ENCODE assay signal across 15 mouse cellular contexts in genomic region chr4:117392391-117392790, GRCm38 (mm10).
DNase-seq lines count a peak whose midpoint lies in the region; ATAC-seq and TF ChIP-seq lines count a peak whose summit lies in the region.
"Had no signal": no experiment of that assay in that cellular context is flagged by ENCODE, and none has a peak within 500 bp of the region (broad histone marks: within the 10 kb centered on the region; RNA-seq: fewer than 3 reads in every experiment).

No protein-coding gene starts in this region.

- peak overlapping the region; percentile 70 for H3K27ac ChIP-seq in heart, embryonic 10.5 days
- H3K27ac ChIP-seq in heart, adult 2 months = no peak overlapping the region
- no peak overlapping the region for H3K27ac ChIP-seq in lung, embryonic 15.5 days
- peak overlapping the region; percentile 61; the same call in 1 of the 2 replicates for H3K27ac ChIP-seq in limb, embryonic 13.5 days
- H3K27ac ChIP-seq in neural tube, embryonic 12.5 days = no peak overlapping the region
- H3K27ac ChIP-seq: stomach, embryonic 15.5 days had no signal

- H3K9me3 ChIP-seq in heart, embryonic 10.5 days = no peaks in the 10 kb centered on the region
- no peaks in the 10 kb centered on the region for H3K9me3 ChIP-seq in lung, embryonic 15.5 days
- H3K9me3 ChIP-seq in limb, embryonic 13.5 days = no peaks in the 10 kb centered on the region
- H3K9me3 ChIP-seq in neural tube, embryonic 12.5 days = no peaks in the 10 kb centered on the region
- H3K9me3 ChIP-seq: stomach, embryonic 15.5 days had no signal

- H3K4me3 ChIP-seq in heart, embryonic 10.5 days = peak overlapping the region; percentile 48
- H3K4me3 ChIP-seq in heart, adult 2 months = no peak overlapping the region
- H3K4me3 ChIP-seq in lung, embryonic 15.5 days = no peak overlapping the region
- no peak overlapping the region for H3K4me3 ChIP-seq in lung, adult 2 months (replicated peaks; ENCODE audit: extremely low read depth, low read depth, low read length)
- H3K4me3 ChIP-seq in limb, embryonic 13.5 days = no peak overlapping the region
- H3K4me3 ChIP-seq in neural tube, embryonic 12.5 days = no peak overlapping the region
- H3K4me3 ChIP-seq: stomach, embryonic 15.5 days had no signal

- ATAC-seq in lung, embryonic 15.5 days (ENCODE audit: borderline replicate concordance, extremely low read depth, low FRiP score, low TSS enrichment) = no peak
- ATAC-seq in limb, embryonic 13.5 days (ENCODE audit: low FRiP score, low read depth) = no peak
- ATAC-seq in neural tube, embryonic 12.5 days (ENCODE audit: low FRiP score, low read depth) = no peak
- ATAC-seq in monocyte, adult 5-6 weeks (replicated peaks; ENCODE audit: insufficient number of reproducible peaks, low FRiP score, low TSS enrichment, poor library complexity, severe bottlenecking) = no peak

- H3K4me1 ChIP-seq in heart, embryonic 10.5 days = peaks cover 43% of the 10 kb centered on the region
- no peaks in the 10 kb centered on the region for H3K4me1 ChIP-seq in heart, adult 2 months (ENCODE audit: control insufficient read depth, insufficient read depth, low read length)
- H3K4me1 ChIP-seq in lung, embryonic 15.5 days = peaks cover 13% of the 10 kb centered on the region
- no peaks in the 10 kb centered on the region for H3K4me1 ChIP-seq in lung, adult 2 months (ENCODE audit: control insufficient read depth, insufficient read depth, low read length)
- peaks cover 43% of the 10 kb centered on the region for H3K4me1 ChIP-seq in limb, embryonic 13.5 days
- peaks cover 23% of the 10 kb centered on the region for H3K4me1 ChIP-seq in neural tube, embryonic 12.5 days

- no peak for DNase-seq in heart, embryonic 10.5 days (ENCODE audit: low spot score)
- DNase-seq in heart, adult 2 months = no peak
- DNase-seq in lung, adult 2 months = no peak
- DNase-seq in left cerebral cortex, adult 9 months (ENCODE audit: low spot score in 2 of 2) = no peak
- DNase-seq: adrenal gland, postnatal 10 days; cerebellum, adult 11-12 months; gastrocnemius, postnatal 14 days; kidney, adult 8-10 months; left cerebral cortex, postnatal 4 days; right cerebral cortex, adult 18-20 months had no signal

- intact Hi-C loops in heart, adult 2 months (cut with DNase I) = loop anchor here (10.0 kb wide), 1 partner anchor 282 kb away; no protein-coding TSS in a partner anchor

- peaks cover 9% of the 10 kb centered on the region for H3K27me3 ChIP-seq in heart, embryonic 10.5 days (ENCODE audit: insufficient read depth, poor library complexity, severe bottlenecking)
- H3K27me3 ChIP-seq in heart, adult 2 months (ENCODE audit: control insufficient read depth, insufficient read depth, low read length) = no peaks in the 10 kb centered on the region
- no peaks in the 10 kb centered on the region; the same call in 1 of the 2 replicates for H3K27me3 ChIP-seq in lung, embryonic 15.5 days
- H3K27me3 ChIP-seq in limb, embryonic 13.5 days = peaks cover 19% of the 10 kb centered on the region
- H3K27me3 ChIP-seq in neural tube, embryonic 12.5 days (replicated peaks) = peaks cover 83% of the 10 kb centered on the region
- H3K27me3 ChIP-seq: stomach, embryonic 15.5 days had no signal

- no peak for TF ChIP-seq EP300 in heart, adult 2 months (IDR thresholded peaks at IDR 0.05; ENCODE audit: insufficient read depth, low read depth, low read length)

- no peaks in the 10 kb centered on the region for H3K79me2 ChIP-seq in heart, adult 2 months (replicated peaks; ENCODE audit: control insufficient read depth, insufficient read depth, low read length)

- H3K36me3 ChIP-seq in heart, embryonic 10.5 days = no peaks in the 10 kb centered on the region
- H3K36me3 ChIP-seq in heart, adult 2 months (ENCODE audit: control insufficient read depth, insufficient read depth, low read length) = no peaks in the 10 kb centered on the region
- H3K36me3 ChIP-seq in lung, embryonic 15.5 days = no peaks in the 10 kb centered on the region
- H3K36me3 ChIP-seq in limb, embryonic 13.5 days = no peaks in the 10 kb centered on the region
- H3K36me3 ChIP-seq in neural tube, embryonic 12.5 days = no peaks in the 10 kb centered on the region
- H3K36me3 ChIP-seq: stomach, embryonic 15.5 days had no signal

- no peak for TF ChIP-seq CTCF in heart, adult 2 months (IDR thresholded peaks at IDR 0.05)
- no peak for TF ChIP-seq CTCF in lung, adult 2 months (IDR thresholded peaks at IDR 0.05; ENCODE audit: insufficient read depth, low read length)

- no peak overlapping the region for H3K9ac ChIP-seq in heart, adult 2 months (ENCODE audit: low read depth, low read length)
- no peak overlapping the region for H3K9ac ChIP-seq in lung, embryonic 15.5 days
- no peak overlapping the region; the same call in 1 of the 2 replicates for H3K9ac ChIP-seq in limb, embryonic 13.5 days
- no peak overlapping the region for H3K9ac ChIP-seq in neural tube, embryonic 12.5 days
- H3K9ac ChIP-seq: stomach, embryonic 15.5 days had no signal

- no peak for TF ChIP-seq POLR2A in heart, adult 2 months (IDR thresholded peaks at IDR 0.05; ENCODE audit: insufficient read depth, low read depth, low read length)
- no peak for TF ChIP-seq POLR2A in lung, adult 2 months (IDR thresholded peaks at IDR 0.05; ENCODE audit: borderline replicate concordance, extremely low read depth, low read depth, low read length)

- H3K4me2 ChIP-seq in lung, embryonic 15.5 days = peak overlapping the region; percentile 17
- peak overlapping the region; percentile 58 for H3K4me2 ChIP-seq in limb, embryonic 13.5 days (replicated peaks)
- H3K4me2 ChIP-seq in neural tube, embryonic 12.5 days (replicated peaks) = peak overlapping the region; percentile 37

- 37% methylated on average over 2 of the region's 2 CpGs for WGBS in heart, embryonic 10.5 days
- WGBS in heart, adult 2 months = 66% methylated on average over 2 of the region's 2 CpGs
- 30% methylated on average over 2 of the region's 2 CpGs for WGBS in lung, embryonic 15.5 days
- 54% methylated on average over 2 of the region's 2 CpGs for WGBS in lung, adult 2 months
- 19% methylated on average over 2 of the region's 2 CpGs for WGBS in limb, embryonic 13.5 days
- 17% methylated on average over 2 of the region's 2 CpGs for WGBS in neural tube, embryonic 12.5 days

Comparison
In these comparisons a context has a peak if more than half of its experiments do, and no peak if none do; other contexts are left out.
1. H3K27ac ChIP-seq: peak in heart, embryonic 10.5 days (single experiment) and limb, embryonic 13.5 days (single experiment); none in heart, adult 2 months (single experiment), lung, embryonic 15.5 days (single experiment) and neural tube, embryonic 12.5 days (single experiment).
2. Peak in every context shown above with its lines, with median percentiles within 50 percentile points of each other: H3K4me2 ChIP-seq.